In the genomic region with DNA sequence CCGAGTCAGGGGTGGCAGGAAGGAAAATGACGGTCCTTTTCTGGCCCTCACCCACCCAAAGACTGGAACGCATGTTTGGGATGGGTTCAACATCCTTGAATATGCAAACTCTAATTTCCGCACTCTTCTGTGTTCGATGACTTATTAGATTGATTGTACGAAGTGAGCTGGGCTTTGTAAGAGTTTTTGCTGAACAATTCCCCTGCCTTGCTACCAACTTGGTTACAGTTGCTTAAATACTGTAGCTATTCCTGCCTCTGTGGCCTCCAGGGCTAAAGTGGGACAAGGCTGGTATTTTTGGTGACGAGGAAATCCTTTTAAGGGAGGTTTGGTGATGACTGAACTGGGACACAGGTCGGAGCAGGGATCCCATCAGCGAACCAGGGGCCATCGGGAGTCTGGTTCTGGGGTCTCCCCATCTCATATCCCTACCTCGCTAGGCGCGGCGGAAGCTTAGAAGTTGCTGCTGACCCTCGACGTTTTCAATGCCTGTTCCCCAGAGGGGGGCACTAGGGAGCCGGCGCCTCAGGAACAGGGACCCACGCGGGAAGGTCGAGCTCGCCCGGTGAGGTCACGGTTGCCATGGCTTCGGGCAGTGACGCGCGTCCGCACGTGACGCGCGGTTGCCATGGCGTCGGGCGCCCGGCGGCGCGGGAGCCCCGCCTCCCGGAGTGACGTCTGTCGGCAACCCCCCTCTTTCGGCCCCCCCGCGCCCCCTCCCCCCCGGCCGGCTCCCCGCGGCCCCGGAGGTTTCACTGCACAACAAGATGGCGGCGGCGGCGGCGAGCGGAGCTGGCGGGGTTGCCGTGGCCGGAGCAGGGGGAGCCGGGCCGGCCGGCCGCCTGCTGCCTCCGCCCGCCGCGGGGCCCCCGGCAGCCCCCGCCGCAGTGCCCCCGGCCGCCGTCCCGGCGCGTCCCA, we compare ENCODE assay signal across 8 mouse cellular contexts. TPM values are rescaled to one million over a fixed set of nuclear protein-coding genes. Genes with fewer than 3 reads are reported as not detected.
A peak's percentile ranks its signal among the peaks of the same experiment; 100 is the strongest.
DNase-seq lines count a peak whose midpoint lies in the region; ATAC-seq lines count a peak whose summit lies in the region.

A gene (minus strand): TSS at position 600 of the 918 bp plus-strand sequence.
A gene (plus strand): TSS at position 730 of the 918 bp plus-strand sequence.

- H3K4me3 ChIP-seq in hindbrain, embryonic 14.5 days (replicated peaks; ENCODE audit: low read length), result peak within 1 kb of the TSS; percentile 95

- H3K27ac ChIP-seq in hindbrain, embryonic 14.5 days, result peak within 1 kb of the TSS; percentile 92

- peak; percentile 82 for DNase-seq in WW6 (ENCODE audit: low read depth, low spot score)
- DNase-seq in cerebellum, postnatal 36 days, result peak; percentile 95
- DNase-seq in frontal cortex, postnatal 36 days (ENCODE audit: low spot score in 2 of 2), result peak; percentile 93 to 97
- peak; percentile 96 for DNase-seq in hindbrain, embryonic 14.5 days (ENCODE audit: low spot score)
- peak; percentile 94 to 95 for DNase-seq in layer of hippocampus, postnatal 36 days
- peak; percentile 95 for DNase-seq in lung, postnatal 25 days (ENCODE audit: low spot score)
- DNase-seq in retina, adult 2 months (ENCODE audit: low read depth, low spot score), result peak; percentile 89
- DNase-seq in thymus, postnatal 25 days, result peak; percentile 96

- no peaks in the 10 kb centered on the region for H3K36me3 ChIP-seq in hindbrain, embryonic 14.5 days (replicated peaks; ENCODE audit: control insufficient read depth, insufficient read depth)

- H3K9me3 ChIP-seq in hindbrain, embryonic 14.5 days (ENCODE audit: control insufficient read depth, low read length), result no peaks in the 10 kb centered on the region

- peak within 1 kb of the TSS; percentile 98 for H3K9ac ChIP-seq in hindbrain, embryonic 14.5 days

- ATAC-seq in hindbrain, embryonic 14.5 days (ENCODE audit: low FRiP score), result peak; percentile 90

- no peaks in the 10 kb centered on the region for H3K27me3 ChIP-seq in hindbrain, embryonic 14.5 days (ENCODE audit: control insufficient read depth, insufficient read depth, low read length)

- H3K4me1 ChIP-seq in hindbrain, embryonic 14.5 days (replicated peaks; ENCODE audit: control insufficient read depth, insufficient read depth, low read length), result peaks cover 41% of the 10 kb centered on the region

- peak within 1 kb of the TSS; percentile 62 for H3K4me2 ChIP-seq in hindbrain, embryonic 14.5 days (replicated peaks)

- 3% methylated on average over 53 of the region's 78 CpGs for WGBS in hindbrain, embryonic 14.5 days

RNA-seq across cellular contexts. Expression of the first gene that starts in this region (rescaled TPM):
- 289 and 303 TPM in 2 replicates for polyA plus RNA-seq in hindbrain, embryonic 14.5 days (2014; fragmentation: Nextera tagmentation; extraction: Ambion mirVana)
- 100 to 1,000 TPM; 227 to 234 TPM for total RNA-seq in layer of hippocampus, postnatal 36 days (2021)

RNA-seq across cellular contexts. Expression of the second gene that starts in this region (rescaled TPM):
- 10.9 and 11.0 TPM in 2 replicates for polyA plus RNA-seq in hindbrain, embryonic 14.5 days (2014; fragmentation: Nextera tagmentation; extraction: Ambion mirVana)
- total RNA-seq in layer of hippocampus, postnatal 36 days (2021), result 100 to 1,000 TPM; 129 to 141 TPM

Comparison
In these comparisons a context has a peak if more than half of its experiments do, and no peak if none do; other contexts are left out.
1. Peak in every context shown above with its lines: DNase-seq, ATAC-seq, H3K4me3 ChIP-seq and H3K27ac ChIP-seq.